Mouse (Mus musculus) liver, embryonic 14.5 days (tissue): ENCODE measurements around the gene Kifap3.

Experiments used
- CTCF ChIP-seq: IDR thresholded peaks from 2 replicates; pipeline ENCODE4 v1.5.1; 2016; ENCODE audit warnings: antibody characterized with exemption, low read depth, control low read depth
- EP300 ChIP-seq: IDR thresholded peaks from 2 replicates; pipeline ENCODE4 v1.6.1; 2016; ENCODE audit warnings: antibody characterized with exemption, low read depth

DNA sequence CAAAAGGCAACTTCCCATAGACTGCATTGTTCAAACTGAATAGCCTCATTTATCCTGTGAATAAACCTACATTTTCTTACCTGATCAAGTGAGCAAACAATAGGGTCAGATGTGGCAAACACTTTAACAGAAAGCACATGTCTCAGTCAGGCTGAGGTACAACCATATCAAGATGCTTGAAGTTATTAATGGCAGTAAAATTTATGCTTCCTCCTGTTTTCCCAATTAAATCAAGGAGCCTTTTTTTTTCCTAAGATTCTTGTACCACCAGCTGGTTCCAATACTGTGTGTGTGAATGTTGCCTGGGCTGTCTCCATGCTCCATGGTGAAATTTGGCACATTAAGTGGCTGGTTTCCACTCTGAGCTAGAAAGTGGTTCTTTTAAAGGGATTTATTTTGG is 64.5 kb downstream of the Kifap3 start:
- TF ChIP-seq CTCF, result no peak
- TF ChIP-seq EP300, result no peak
